Mouse (Mus musculus) spleen, adult 2 months (tissue): ENCODE results near the gene Top1.

ENCODE experiments used
- CTCF ChIP-seq: fragments of 200-500 bp; IDR thresholded peaks from 2 replicates; pipeline ENCODE4 v1.5.1; 2011; ENCODE audit warnings: mild to moderate bottlenecking, inconsistent platforms; ENCODE audit not compliant: insufficient read depth, insufficient read length, insufficient replicate concordance; ENCODE audit errors: extremely low read depth
- POLR2A ChIP-seq: fragments of 200-500 bp; IDR thresholded peaks from 2 replicates; pipeline ENCODE4 v1.6.1; 2011; ENCODE audit warnings: low read depth, low read length, inconsistent platforms

GRCm38 (mm10) chr2:160735706-160736310 lies 90.1 kb downstream of the Top1 start:
- no peak for TF ChIP-seq CTCF
- no peak for TF ChIP-seq POLR2A
